Mouse (Mus musculus): ENCODE measurements at regions not wholly inside any gene's neighbourhood (a gene's known extent, or its start where the extent isn't known, plus 50 kb on each side); places are given as distances from the start of the nearest gene placed in this dataset.

- TF ChIP-seq GATA1 (IDR thresholded peaks at IDR 0.05; ENCODE audit: borderline replicate concordance, low read length) (no peak), FLI1 (IDR thresholded peaks at IDR 0.05; ENCODE audit: low read length) (no peak)
Measured at GRCm38 (mm10) chr4:55779581-55779980, 247.3 kb upstream of the Klf4 start.
